Mouse (Mus musculus): Measurements from ENCODE around the gene Armt1.

The Armt1 gene

DNA sequence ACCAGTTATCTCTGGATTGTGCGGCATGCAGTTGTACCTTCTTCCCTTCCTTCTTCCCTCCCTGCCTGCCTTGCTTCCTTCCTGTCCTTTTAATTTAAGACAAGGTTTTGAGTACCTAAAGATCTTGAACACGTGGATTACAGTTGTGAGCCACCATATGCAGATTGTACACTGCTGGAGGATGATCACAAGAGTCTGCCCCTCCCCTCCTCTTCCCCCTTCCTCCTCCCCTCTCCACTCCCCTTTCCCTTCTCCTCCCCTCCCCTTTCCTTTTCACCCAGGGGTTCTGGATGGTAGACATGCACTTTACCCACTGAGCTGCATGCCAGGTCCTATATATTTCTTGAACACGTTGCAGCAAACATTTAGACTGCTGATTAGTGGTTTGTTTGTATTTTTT is 3.1 kb downstream of the Armt1 start:
- DNase-seq, result no peak

DNA sequence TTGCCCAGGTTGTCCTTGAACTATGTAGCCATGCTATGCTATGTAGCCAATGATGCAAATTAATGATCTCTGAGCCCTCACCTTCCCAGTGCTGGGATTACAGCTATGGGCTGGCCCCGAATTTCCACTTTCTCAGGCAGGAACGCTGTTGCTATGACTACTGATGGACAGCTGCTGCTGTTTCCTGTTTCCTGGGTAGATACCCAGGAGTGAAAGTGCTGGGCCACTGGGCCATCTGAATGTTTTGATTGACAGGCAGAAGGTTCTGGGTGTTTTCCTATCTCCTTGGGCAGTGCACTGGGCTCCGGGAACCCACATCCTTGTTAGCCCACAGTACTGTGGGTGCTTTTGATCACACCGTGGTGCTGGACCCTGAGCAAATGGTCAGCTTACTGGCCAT is 24.1 kb downstream of the Armt1 start:
- no peak for DNase-seq

DNA sequence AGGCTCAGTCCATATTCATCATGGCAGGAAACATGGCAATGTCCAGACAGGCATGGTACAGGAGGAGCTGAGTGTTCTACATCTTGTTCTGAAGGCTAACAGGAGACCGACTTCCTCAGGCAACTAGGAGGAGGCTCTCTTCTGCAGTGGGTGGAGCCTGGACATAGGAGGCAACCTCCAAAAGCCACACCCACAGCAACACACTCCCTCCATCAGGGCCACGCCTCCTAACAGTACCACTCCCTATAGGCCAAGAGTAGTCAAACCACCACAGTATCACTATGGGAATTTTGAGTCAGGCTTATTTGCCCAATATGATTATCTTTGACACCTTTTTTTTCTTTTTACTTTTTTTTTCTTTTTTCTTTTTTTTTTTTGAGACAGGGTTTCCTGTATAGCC is 27.9 kb downstream of the Armt1 start:
- DNase-seq, result no peak

DNA sequence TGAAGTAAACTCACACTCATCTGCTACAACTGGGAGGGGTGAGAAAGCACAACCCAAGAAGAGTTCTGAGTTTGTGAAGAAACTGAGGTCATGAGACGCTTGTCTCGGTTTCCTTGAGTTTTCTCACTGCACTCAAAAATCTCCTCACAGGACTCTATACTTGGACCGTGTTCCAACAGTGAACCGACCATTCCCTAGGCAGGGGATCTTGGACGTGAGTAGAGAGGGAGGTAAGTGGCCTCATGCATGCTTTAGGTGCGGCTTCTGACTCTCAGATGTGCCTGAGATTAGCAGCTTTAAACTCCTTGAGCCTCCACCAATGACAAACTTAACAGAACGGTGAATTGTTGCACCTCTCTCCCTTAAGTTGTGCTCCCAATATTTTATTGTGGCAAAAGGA is 33.5 kb downstream of the Armt1 start:
- DNase-seq, result no peak

DNA sequence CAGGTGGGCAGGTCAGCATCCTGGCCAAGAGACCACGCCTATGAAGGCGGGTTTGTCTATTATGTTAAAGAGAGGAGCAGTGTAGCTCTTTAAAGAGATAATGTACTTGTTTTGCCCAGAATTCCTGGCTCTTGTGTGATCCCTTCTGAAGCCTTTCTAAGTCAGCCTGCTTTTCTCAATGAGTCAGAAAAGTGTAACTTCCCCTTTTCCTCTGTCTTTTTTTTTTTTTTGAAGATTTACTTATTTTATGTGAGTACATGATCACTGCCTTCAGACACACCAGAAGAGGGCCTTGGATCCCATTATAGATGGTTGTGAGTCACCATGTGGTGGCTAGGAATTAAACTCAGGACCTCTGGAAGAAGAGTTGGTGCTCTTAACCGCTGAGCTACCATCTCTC is 37.1 kb downstream of the Armt1 start:
- no peak for DNase-seq

DNA sequence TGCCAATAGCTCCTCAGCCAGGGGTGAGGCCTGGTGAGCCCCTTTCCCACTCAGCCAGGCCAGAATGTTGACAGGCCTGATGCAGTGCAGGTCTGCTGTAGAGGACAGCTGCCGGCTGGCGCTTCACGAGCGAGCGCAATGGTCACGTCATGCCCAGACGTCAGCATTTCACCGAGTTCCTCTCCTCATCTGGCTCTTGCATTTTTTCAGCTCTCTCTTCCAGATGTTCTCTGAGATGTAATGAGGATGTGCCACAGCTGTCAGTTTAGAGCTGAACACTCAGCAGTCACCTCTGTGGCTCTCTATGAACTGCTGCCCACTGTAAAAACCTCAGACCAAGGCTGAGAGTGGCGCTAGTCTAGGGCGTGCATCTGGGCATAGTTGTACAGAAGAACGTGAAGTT is 41.3 kb downstream of the Armt1 start:
- peak; percentile 57 for DNase-seq

DNA sequence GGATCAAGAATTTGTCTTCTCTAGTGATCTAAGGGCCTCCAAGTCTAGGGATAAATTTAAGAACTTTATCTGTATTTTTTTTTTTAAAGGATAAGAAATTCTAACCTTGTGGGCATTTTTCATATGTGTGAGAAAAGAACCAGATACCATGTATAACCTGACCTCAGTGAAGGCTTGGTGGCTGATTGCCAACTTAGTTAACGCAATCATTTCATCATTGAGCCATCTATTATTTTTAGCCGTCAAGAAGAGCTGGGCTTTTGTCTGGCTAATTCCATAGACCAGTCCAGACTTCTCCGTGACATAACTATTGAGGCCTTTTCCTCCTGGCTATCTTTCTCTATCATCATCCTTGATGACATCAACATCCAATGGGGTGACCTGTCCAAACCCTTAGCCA is 43.2 kb downstream of the Armt1 start:
- no peak for DNase-seq

DNA sequence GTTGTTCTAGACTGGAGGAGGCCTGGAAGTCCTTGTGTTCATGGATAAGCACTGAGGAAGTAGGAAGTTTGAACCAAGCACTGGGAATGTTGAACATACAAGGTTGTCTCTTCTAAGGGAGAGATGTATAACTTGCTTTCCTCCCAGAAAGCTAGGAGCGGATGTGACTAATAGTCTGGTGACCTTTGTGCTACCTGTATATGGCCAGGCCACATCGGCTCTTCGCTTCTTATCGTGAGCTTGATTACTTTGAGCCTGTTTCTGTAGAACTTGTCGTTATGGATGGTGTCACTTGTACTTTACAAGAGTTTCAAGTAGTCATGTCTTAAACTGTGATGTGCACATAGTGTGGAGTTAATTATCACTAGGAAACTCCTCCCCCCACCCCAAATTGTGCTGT is 44.3 kb downstream of the Armt1 start:
- DNase-seq, result no peak

DNA sequence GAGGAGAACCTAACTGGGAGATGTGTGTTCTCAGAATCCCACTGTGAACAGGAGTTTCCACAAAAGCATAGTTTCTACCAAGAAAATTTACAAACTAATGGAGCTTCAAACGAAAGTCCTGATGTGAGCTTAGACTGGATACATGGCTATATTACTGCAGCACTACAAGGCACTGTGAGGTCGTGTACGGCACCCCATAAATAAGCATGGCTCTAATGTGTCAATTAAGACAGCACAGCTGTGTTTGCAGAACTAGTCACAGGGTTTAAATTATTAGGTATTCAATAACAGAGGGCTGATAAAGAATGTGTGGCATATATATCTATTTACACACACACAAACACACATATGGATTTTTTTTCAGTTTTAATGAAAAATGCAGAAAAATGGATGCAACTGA is 48.7 kb downstream of the Armt1 start:
- DNase-seq, result no peak

DNA sequence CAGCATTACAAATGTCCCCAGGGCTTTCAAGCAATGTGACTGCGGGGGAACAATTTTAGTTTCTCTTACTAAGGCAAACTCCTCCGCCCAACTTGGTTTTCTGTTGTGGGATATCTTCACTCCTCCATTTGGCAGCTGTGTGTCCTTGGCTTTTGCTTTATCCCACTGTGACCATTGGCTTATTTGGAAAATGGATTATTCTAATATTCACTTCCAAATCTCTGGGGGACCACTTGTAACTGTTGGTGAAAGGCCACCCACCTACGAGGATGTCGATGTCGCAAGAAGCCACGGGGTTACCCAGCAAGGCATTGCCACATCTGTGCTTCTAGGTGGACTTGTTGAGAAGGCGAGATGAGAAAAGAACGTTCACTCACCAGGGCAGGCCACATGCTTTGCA is 49.4 kb downstream of the Armt1 start:
- no peak for DNase-seq

DNA sequence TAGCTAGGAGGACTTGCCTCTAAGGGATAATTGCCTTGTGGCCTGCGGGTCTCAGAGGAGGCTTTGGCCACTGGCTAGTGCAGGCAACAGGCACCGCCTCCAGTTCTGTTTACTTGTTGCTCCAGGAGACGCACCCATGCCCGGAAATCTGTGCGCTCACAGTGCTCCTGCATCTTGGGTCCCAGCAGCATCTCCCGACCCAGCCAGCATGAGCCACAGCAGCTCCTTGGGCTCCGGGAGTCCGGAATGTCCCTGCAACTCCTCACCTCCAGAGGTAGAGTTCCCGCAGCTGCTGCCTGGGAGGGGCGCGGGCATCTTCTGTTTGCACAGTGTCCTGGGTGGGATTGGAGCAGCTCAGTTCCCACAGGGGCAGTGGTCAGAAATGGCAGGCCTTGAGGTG is 50.1 kb downstream of the Armt1 start, which contains the start of gene Ccdc170:
TSS of gene Ccdc170 (plus strand) at position 148 of the 400 bp plus-strand sequence.
- DNase-seq, result no peak

DNA sequence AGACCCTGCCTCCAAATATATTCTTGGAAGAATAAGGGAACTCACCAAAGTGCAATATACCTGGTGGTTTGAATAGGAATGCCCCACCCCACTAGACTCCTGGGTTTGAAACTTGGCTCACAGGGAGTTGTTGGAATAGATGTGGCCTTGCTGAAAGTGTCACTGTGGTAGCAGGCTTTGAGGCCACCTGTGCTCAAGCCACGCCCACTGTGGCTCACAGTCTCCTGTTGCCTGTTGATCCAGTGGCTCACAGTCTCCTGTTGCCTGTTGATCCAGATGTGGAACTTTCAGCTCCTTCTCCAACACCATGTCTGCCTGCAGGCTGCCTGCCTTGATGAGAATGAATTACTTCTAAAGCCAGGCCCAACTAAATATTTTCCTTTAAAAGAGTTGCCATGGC is 51.6 kb downstream of the Armt1 start:
- no peak for DNase-seq

DNA sequence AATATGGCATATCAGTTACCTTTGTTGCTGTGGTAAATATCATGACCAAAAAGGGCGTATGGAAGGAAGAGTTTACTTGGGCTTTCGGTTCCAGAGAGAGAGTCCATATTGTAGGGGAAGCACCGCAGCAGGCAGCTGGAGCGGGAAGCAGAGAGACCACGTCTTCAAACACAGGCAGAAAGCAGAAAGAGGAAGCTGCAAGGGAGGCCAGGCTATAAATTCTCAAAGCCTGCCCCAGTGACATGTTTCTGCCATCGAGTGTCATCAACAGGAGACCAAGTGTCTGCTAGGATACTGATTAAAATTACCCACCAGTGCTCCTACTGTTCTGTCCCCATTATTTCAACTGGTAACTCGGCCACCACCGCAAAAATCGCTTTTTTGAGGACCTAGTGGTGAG is 52.7 kb downstream of the Armt1 start:
- no peak for DNase-seq

DNA sequence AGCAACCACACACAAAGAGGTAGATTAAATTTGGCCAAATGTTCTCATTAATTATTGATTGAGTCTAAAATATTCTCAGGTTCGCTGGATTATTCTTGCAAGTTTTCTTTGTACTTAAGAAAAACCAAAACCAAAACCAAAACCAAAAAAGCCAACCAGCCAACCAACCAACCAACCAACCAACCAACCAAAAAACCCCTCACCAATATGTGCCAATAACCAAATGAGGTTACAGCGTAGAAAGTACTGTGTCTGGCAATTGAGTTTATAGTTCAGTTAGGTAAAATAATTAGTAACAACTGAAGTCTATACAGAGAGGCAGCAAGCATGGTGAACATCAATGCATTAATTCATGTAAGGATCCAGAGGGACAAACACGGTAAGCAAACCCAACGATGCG is 57.6 kb downstream of the Armt1 start:
- DNase-seq, result no peak

DNA sequence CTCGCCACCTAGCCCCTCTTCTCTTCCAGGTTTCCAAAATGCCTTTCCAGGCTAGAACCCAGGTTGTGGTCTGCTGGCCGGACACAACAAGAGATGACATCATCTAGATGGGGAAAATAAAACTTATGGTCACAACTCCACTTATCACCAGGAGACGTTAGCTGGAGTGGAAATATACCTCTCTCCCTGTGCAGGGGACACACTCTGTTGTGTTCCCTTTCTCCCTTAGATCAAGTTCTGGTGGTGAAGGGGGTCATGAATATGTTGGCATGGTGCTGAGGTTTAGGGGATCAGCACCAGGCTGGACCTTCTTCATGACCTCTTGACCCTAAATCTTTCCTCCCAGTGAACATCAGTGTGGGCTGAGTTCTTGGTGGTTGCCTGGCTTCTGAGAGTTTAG is 59.0 kb downstream of the Armt1 start:
- DNase-seq, result no peak

DNA sequence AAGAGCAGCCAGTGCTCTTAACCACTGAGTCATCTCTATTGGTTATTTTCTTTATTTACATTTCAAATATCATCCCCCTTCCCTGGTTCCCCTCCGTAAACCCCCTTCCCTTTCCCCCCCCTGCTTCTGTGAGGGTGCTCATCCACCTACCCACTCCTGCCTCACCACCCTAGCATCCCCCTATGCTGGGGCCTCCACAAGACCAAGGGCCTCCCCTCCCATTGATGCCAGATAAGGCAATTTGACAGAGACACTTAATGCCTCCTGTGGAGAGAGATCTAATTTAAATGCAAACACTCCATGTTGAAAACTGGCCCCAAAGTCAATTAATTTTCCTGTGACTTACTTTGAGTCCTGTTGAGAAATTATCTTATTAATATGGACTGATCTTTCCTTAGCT is 59.8 kb downstream of the Armt1 start:
- no peak for DNase-seq

DNA sequence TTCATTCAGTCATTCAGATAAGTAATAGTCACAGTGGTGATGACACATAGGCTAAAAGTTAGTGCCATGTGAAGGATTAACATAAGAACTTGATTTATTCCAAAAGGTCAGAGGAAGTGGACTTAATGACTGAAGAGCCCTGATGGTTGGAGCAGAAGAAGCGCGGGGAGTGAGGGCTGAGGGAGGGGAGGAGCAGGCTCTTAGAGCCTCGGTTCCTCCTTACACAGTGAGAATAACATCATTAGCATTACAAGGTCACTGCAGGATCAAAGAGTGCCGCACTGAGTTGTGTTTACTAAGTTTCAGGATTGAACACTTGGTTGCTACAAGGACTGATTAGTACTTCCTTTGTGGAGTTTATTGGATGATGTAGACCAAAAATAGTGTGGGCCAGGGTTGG is 60.6 kb downstream of the Armt1 start:
- DNase-seq, result no peak

DNA sequence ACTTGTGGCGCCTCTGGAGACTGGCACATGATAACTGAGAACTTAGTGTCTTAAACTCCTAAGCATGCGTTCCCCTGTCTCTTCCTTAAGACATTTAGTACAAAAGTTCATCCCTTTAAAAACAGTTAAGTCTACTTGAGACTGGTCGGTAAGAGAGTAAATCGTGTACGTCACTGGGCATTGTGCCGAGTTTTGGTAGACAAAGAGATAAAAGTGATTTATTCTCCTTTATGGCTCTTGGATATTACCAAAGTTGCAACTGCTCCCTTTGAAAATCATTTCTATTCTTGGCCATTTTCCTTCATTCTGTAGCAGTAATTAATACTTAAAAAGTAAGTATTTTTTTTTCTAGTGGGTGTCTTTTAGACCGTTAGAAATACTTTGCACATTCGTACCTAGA is 71.0 kb downstream of the Armt1 start:
- DNase-seq, result no peak

All from lung, postnatal 10 days (tissue).